Mouse (Mus musculus) right cerebral cortex, postnatal 14 days (tissue): ENCODE results near the gene Mex3a.

Experiments used
- DNase-seq: peaks from one replicate; pipeline ENCODE4 v3.0.0; 2022

The Mex3a gene

GRCm38 (mm10) chr3:88532299-88532674, at the start of gene Mex3a:
Gene Mex3a, plus strand, starts transcription at chr3:88532395.
- DNase-seq: no peak

- DNase-seq: no peak
These were observed 49.1 kb upstream of the Mex3a start for GRCm38 (mm10) chr3:88483141-88483540.

GRCm38 (mm10) chr3:88483621-88484020, 48.6 kb upstream of the Mex3a start:
- DNase-seq: peak; percentile 81

- no peak for DNase-seq
These were observed 47.4 kb upstream of the Mex3a start for GRCm38 (mm10) chr3:88484597-88485316.

- no peak for DNase-seq
These were observed 46.2 kb upstream of the Mex3a start for GRCm38 (mm10) chr3:88486043-88486442.

- no peak for DNase-seq
These were observed 45.3 kb upstream of the Mex3a start for GRCm38 (mm10) chr3:88486887-88487286.

GRCm38 (mm10) chr3:88487396-88487795, 44.8 kb upstream of the Mex3a start:
- no peak for DNase-seq

GRCm38 (mm10) chr3:88493706-88494582, 38.3 kb upstream of the Mex3a start:
- DNase-seq: no peak

- DNase-seq: no peak
These were observed 37.2 kb upstream of the Mex3a start for GRCm38 (mm10) chr3:88494836-88495628.

- DNase-seq: no peak
These were observed 36.3 kb upstream of the Mex3a start for GRCm38 (mm10) chr3:88495741-88496415.

GRCm38 (mm10) chr3:88499580-88499979, 32.6 kb upstream of the Mex3a start:
- no peak for DNase-seq

- no peak for DNase-seq
These were observed 32.1 kb upstream of the Mex3a start for GRCm38 (mm10) chr3:88500087-88500486.

GRCm38 (mm10) chr3:88500655-88501365, 31.4 kb upstream of the Mex3a start:
- no peak for DNase-seq

- DNase-seq: no peak
These were observed 30.7 kb upstream of the Mex3a start for GRCm38 (mm10) chr3:88501366-88502030.

GRCm38 (mm10) chr3:88502031-88502571, 30.1 kb upstream of the Mex3a start:
- no peak for DNase-seq

GRCm38 (mm10) chr3:88502641-88503504, 29.3 kb upstream of the Mex3a start:
- DNase-seq: peak; percentile 84

GRCm38 (mm10) chr3:88503505-88503863, 28.7 kb upstream of the Mex3a start:
- no peak for DNase-seq

- no peak for DNase-seq
These were observed 28.1 kb upstream of the Mex3a start for GRCm38 (mm10) chr3:88503881-88504746.

GRCm38 (mm10) chr3:88505081-88505480, 27.1 kb upstream of the Mex3a start:
- DNase-seq: no peak
